Mouse (Mus musculus) MEL (cell line): ENCODE results near the gene Fgf6. TPM values are rescaled to one million over a fixed set of nuclear protein-coding genes. Genes with fewer than 3 reads are reported as not detected.

ENCODE experiments used
- DNase-seq: peaks from one replicate; pipeline ENCODE4 v3.0.0; 2011; ENCODE audit warnings: low read depth, low spot score
- H3K27ac ChIP-seq: 2 replicates; pipeline ENCODE4 v1.5.1; 2012; ENCODE audit warnings: low read depth, mild to moderate bottlenecking, control low read depth, low read length, moderate library complexity; ENCODE audit not compliant: control insufficient read depth
- H3K27me3 ChIP-seq, 2 experiments: fragments of 150-350 bp in 1 of 2; sonication (generic) in 1 of 2; 2 replicates each; pipeline ENCODE4 v1.6.1; 2012; ENCODE audit warnings: low read length in 2 of 2, mild to moderate bottlenecking in 2 of 2, improper control_type of control experiment in 1 of 2, moderate library complexity in 1 of 2; ENCODE audit not compliant: insufficient read depth in 2 of 2, control insufficient read depth in 1 of 2
- H3K36me3 ChIP-seq, 2 experiments: 2 replicates each; pipeline ENCODE4 v1.6.1; 2012 to 2014; ENCODE audit warnings: low read length in 2 of 2, improper control_type of control experiment in 1 of 2, inconsistent platforms in 1 of 2, mild to moderate bottlenecking in 1 of 2; ENCODE audit not compliant: insufficient read depth in 2 of 2, control insufficient read depth in 1 of 2
- H3K4me1 ChIP-seq, 2 experiments: fragments of 150-350 bp in 1 of 2; sonication (generic) in 1 of 2; 2 replicates each; pipeline ENCODE4 v1.6.1; 2012; ENCODE audit warnings: low read length in 2 of 2, improper control_type of control experiment in 1 of 2, mild to moderate bottlenecking in 1 of 2; ENCODE audit not compliant: insufficient read depth in 2 of 2, control insufficient read depth in 1 of 2
- H3K4me3 ChIP-seq, 2 experiments: fragments of 150-350 bp in 1 of 2; sonication (generic) in 1 of 2; 2 replicates each; pipeline ENCODE4 v1.5.1; 2012; ENCODE audit warnings: low read depth in 2 of 2, low read length in 2 of 2, mild to moderate bottlenecking in 2 of 2, moderate library complexity in 2 of 2, control low read depth in 1 of 2, improper control_type of control experiment in 1 of 2; ENCODE audit not compliant: control insufficient read depth in 1 of 2, insufficient read depth in 1 of 2
- H3K79me2 ChIP-seq: 2 replicates; pipeline ENCODE4 v1.6.1; 2012; ENCODE audit warnings: mild to moderate bottlenecking, low read length, moderate library complexity; ENCODE audit not compliant: control insufficient read depth, poor library complexity, insufficient read depth
- H3K9ac ChIP-seq: 2 replicates; pipeline ENCODE4 v1.6.1; 2012; ENCODE audit warnings: low read depth, mild to moderate bottlenecking, control low read depth, low read length, moderate library complexity; ENCODE audit not compliant: control insufficient read depth, poor library complexity, severe bottlenecking
- H3K9me3 ChIP-seq: fragments of 150-350 bp; sonication (generic); replicated peaks from 2 replicates; pipeline ENCODE4 v1.6.1; 2012; ENCODE audit warnings: mild to moderate bottlenecking, low read length, improper control_type of control experiment, moderate library complexity; ENCODE audit not compliant: insufficient read depth
- CHD2 ChIP-seq: IDR thresholded peaks from 2 replicates; pipeline ENCODE4 v1.6.1; 2011; ENCODE audit warnings: low read length, improper control_type of control experiment
- CTCF ChIP-seq, 3 experiments: IDR thresholded peaks in 2 of 3; conservative IDR thresholded peaks in 1 of 3; 2 replicates each; pipeline ENCODE4 v1.5.1; 2011 to 2012; ENCODE audit warnings: low read length in 3 of 3, low read depth in 2 of 3, mild to moderate bottlenecking in 2 of 3, improper control_type of control experiment in 1 of 3, inconsistent platforms in 1 of 3, mixed read lengths in 1 of 3, moderate library complexity in 1 of 3; ENCODE audit not compliant: control insufficient read depth in 1 of 3, insufficient read depth in 1 of 3, poor library complexity in 1 of 3, severe bottlenecking in 1 of 3
- ELF1 ChIP-seq: IDR thresholded peaks from 2 replicates; pipeline ENCODE4 v1.6.1; 2014; ENCODE audit warnings: low read depth, mild to moderate bottlenecking, inconsistent platforms, low read length, improper control_type of control experiment, moderate library complexity
- HCFC1 ChIP-seq: IDR thresholded peaks from 2 replicates; pipeline ENCODE4 v1.6.1; 2012; ENCODE audit warnings: low read depth, mild to moderate bottlenecking, inconsistent platforms, low read length, improper control_type of control experiment, moderate library complexity
- JUND ChIP-seq: IDR thresholded peaks from 2 replicates; pipeline ENCODE4 v1.6.1; 2011; ENCODE audit warnings: low read depth, mild to moderate bottlenecking, improper control_type of control experiment, low read length
- KAT2A ChIP-seq: conservative IDR thresholded peaks from 2 replicates; pipeline ENCODE4 v1.6.1; 2012; ENCODE audit warnings: low read depth, low read length, improper control_type of control experiment, inconsistent platforms
- MAFK ChIP-seq: IDR thresholded peaks from 2 replicates; pipeline ENCODE4 v1.6.1; 2011; ENCODE audit warnings: low read depth, mild to moderate bottlenecking, low read length, improper control_type of control experiment, borderline replicate concordance
- MAX ChIP-seq: IDR thresholded peaks from 2 replicates; pipeline ENCODE4 v1.6.1; 2011; ENCODE audit warnings: low read length, improper control_type of control experiment
- MXI1 ChIP-seq: IDR thresholded peaks from 2 replicates; pipeline ENCODE4 v1.6.1; 2011; ENCODE audit warnings: mild to moderate bottlenecking, low read depth, low read length, improper control_type of control experiment
- MYB ChIP-seq: IDR thresholded peaks from 2 replicates; pipeline ENCODE4 v1.6.1; 2011; ENCODE audit warnings: mild to moderate bottlenecking, low read depth, low read length, improper control_type of control experiment
- MYC ChIP-seq: IDR thresholded peaks from 2 replicates; pipeline ENCODE4 v1.6.1; 2011; ENCODE audit warnings: low read depth, mild to moderate bottlenecking, low read length, improper control_type of control experiment, moderate library complexity
- NRF1 ChIP-seq: IDR thresholded peaks from 2 replicates; pipeline ENCODE4 v1.6.1; 2014; ENCODE audit warnings: low read depth, mild to moderate bottlenecking, inconsistent platforms, low read length, improper control_type of control experiment, moderate library complexity; ENCODE audit not compliant: poor library complexity, insufficient read depth, severe bottlenecking
- POLR2AphosphoS2 ChIP-seq: IDR thresholded peaks from 2 replicates; pipeline ENCODE4 v1.6.1; 2011; ENCODE audit warnings: low read length, improper control_type of control experiment
- RAD21 ChIP-seq: IDR thresholded peaks from 2 replicates; pipeline ENCODE4 v1.6.1; 2011; ENCODE audit warnings: mild to moderate bottlenecking, low read depth, low read length, improper control_type of control experiment
- SIN3A ChIP-seq: IDR thresholded peaks from 2 replicates; pipeline ENCODE4 v1.6.1; 2012; ENCODE audit warnings: low read length, improper control_type of control experiment, inconsistent platforms
- SMC3 ChIP-seq: IDR thresholded peaks from 2 replicates; pipeline ENCODE4 v1.6.1; 2011; ENCODE audit warnings: low read depth, low read length, improper control_type of control experiment
- TBP ChIP-seq: IDR thresholded peaks from 2 replicates; pipeline ENCODE4 v1.8.0; 2011; ENCODE audit warnings: low read depth, low read length, improper control_type of control experiment
- UBTF ChIP-seq: IDR thresholded peaks from 2 replicates; pipeline ENCODE4 v1.6.1; 2012; ENCODE audit warnings: low read depth, mild to moderate bottlenecking, inconsistent platforms, low read length, improper control_type of control experiment, moderate library complexity, borderline replicate concordance; ENCODE audit not compliant: insufficient read depth
- USF1 ChIP-seq: IDR thresholded peaks from 2 replicates; pipeline ENCODE4 v1.6.1; 2014; ENCODE audit warnings: low read depth, mild to moderate bottlenecking, inconsistent platforms, low read length, improper control_type of control experiment, moderate library complexity
- USF2 ChIP-seq, 2 experiments: IDR thresholded peaks; 2 replicates each; pipeline ENCODE4 v1.6.1; 2011 to 2012; ENCODE audit warnings: improper control_type of control experiment in 2 of 2, low read length in 2 of 2, borderline replicate concordance in 1 of 2, inconsistent platforms in 1 of 2, low read depth in 1 of 2, mild to moderate bottlenecking in 1 of 2; ENCODE audit not compliant: insufficient read depth in 1 of 2
- polyA plus RNA-seq, 2 experiments: library from polyadenylated mRNA; stranded (reverse) in 1 of 2; unstranded in 1 of 2; fragments of >175 nt in 1 of 2; fragments of >200 nt in 1 of 2; gene quantifications; 2 replicates each; pipeline versions ENCODE4 v1.2.1 to v1.2.4; 2012; ENCODE audit warnings: low replicate concordance in 2 of 2, low read depth in 1 of 2; ENCODE audit not compliant: insufficient read length in 2 of 2, insufficient read depth in 1 of 2, missing spikeins in 1 of 2
- total RNA-seq: library from RNA; depleted of rRNA; stranded (reverse); fragments of 300-350 nt; gene quantifications from 2 replicates; pipeline ENCODE4 v1.2.3, GENCODE M21; 2012

Gene Fgf6
- total and polyA plus RNA-seq, 3 experiments: not detected

DNA sequence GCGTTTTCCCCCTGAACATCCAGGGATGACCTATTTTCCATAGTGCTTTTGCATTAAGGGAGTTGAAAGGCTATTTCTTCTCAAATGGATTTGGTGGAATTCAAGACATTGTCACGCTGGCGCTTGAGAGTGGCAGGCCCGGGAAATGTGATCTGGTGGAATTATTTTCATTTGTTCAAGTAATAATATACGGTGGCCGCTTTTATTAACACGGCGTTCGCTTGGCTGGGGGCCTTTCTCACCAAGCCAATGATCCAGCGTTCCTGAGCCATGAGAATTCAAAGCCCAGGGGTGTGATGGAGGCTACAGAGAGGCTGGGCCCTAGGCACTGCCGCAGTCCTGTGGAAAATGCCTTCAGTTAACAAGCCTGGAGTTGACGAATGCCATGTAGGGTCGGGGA, 5.0 kb downstream of the Fgf6 start:
- H3K79me2 ChIP-seq: no peaks in the 10 kb centered on the region
- H3K27me3 ChIP-seq: no peaks in the 10 kb centered on the region
- H3K4me1 ChIP-seq: peaks cover 0 to 2% of the 10 kb centered on the region in 2 experiments; a peak in 1 of 4 replicates
- H3K9me3 ChIP-seq: no peaks in the 10 kb centered on the region
- H3K9ac ChIP-seq: no peak overlapping the region
- TF ChIP-seq MAFK: no peak
- TF ChIP-seq MYB: no peak
- TF ChIP-seq JUND: no peak
- TF ChIP-seq MXI1: no peak
- no peak for TF ChIP-seq HCFC1
- no peak for TF ChIP-seq CHD2
- TF ChIP-seq KAT2A: no peak
- TF ChIP-seq POLR2AphosphoS2: no peak
- DNase-seq: no peak
- no peak overlapping the region for H3K27ac ChIP-seq
- H3K36me3 ChIP-seq: no peaks in the 10 kb centered on the region; a peak in 1 of 4 replicates
- H3K4me3 ChIP-seq: no peak overlapping the region

DNA sequence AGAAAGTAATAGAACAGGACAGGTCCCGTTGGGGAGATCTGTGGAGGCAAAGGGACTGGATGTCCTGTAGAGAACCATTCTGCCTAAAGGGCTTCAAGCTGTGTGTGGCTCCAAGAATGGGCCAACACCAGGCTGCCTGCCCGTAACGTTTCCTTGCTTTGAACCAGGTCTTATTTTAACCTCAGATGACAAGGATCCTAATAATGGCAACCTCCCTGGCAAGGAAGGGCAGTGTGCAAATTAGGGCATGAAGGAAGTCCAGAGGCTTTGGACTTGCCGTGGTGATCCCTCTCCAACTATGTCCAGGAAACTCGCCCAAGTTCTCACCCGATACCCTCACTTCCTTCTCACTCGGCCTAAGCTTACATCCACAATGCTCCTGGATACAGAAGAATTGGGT, 9.4 kb downstream of the Fgf6 start:
- no peak for TF ChIP-seq USF1
- TF ChIP-seq UBTF: no peak
- TF ChIP-seq TBP: no peak
- no peak overlapping the region for H3K9ac ChIP-seq

DNA sequence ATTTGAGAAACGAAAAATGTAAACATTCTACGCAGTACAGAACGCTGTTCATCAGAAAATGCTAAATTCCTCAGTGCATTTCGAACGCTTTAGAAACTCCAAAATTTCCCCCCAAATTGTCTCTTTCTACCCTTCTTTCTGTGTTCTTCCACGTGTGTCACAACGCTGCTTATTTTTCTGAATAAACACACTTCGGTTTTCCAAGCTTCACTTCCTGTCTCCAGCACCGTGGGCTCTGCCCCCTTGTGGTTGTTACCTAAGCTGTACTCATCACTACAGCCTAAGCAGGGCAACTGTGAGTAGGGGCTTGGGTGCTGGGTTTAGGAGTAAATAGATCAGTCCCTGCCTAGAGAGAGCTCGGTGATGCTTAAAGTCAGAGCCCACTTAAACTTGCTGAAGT, 19.4 kb downstream of the Fgf6 start:
- Histone ChIP-seq H3K4me3 (peak overlapping the region; percentile 50 to 69), H3K27me3 (no peaks in the 10 kb centered on the region), H3K27ac (no peak overlapping the region), H3K9me3 (no peaks in the 10 kb centered on the region), H3K4me1 (peaks cover 0 to 12% of the 10 kb centered on the region in 2 experiments; a peak in 2 of 4 replicates), H3K79me2 (no peaks in the 10 kb centered on the region), H3K36me3 (no peaks in the 10 kb centered on the region), H3K9ac (peak overlapping the region; percentile 51)
- peak; percentile 93 for TF ChIP-seq MXI1
- peak; percentile 77 for TF ChIP-seq SIN3A
- no peak for TF ChIP-seq USF2 (IDR thresholded peaks at IDR 0.05; ENCODE audit: borderline replicate concordance in 1 of 2, insufficient read depth in 1 of 2, low read depth in 1 of 2, low read length in 2 of 2)
- peak; percentile 69 for TF ChIP-seq ELF1
- TF ChIP-seq MAX: peak; percentile 77
- TF ChIP-seq MYC: peak; percentile 89
- TF ChIP-seq RAD21: peak; percentile 35
- TF ChIP-seq MYB: no peak
- peak; percentile 46 to 56 (median 56) for TF ChIP-seq CTCF (IDR thresholded peaks at IDR 0.05 in 2 of 3, conservative IDR thresholded peaks at IDR 0.05 in 1 of 3; ENCODE audit: control insufficient read depth in 1 of 3, insufficient read depth in 1 of 3, low read depth in 2 of 3, low read length in 3 of 3, poor library complexity in 1 of 3, severe bottlenecking in 1 of 3)
- TF ChIP-seq NRF1: no peak
- peak; percentile 68 for TF ChIP-seq SMC3
- peak; percentile 86 for DNase-seq

More for the DNA sequence above, 9.4 kb downstream of the Fgf6 start:
- H3K36me3 ChIP-seq: no peaks in the 10 kb centered on the region; a peak in 1 of 4 replicates
- H3K4me1 ChIP-seq: peaks cover 0 to 8% of the 10 kb centered on the region in 2 experiments; a peak in 1 of 4 replicates
- no peak for DNase-seq
- no peaks in the 10 kb centered on the region for H3K9me3 ChIP-seq
- H3K4me3 ChIP-seq: no peak overlapping the region
- no peaks in the 10 kb centered on the region for H3K27me3 ChIP-seq
- no peak overlapping the region for H3K27ac ChIP-seq
- H3K79me2 ChIP-seq: no peaks in the 10 kb centered on the region
